Mouse (Mus musculus) cerebellum, adult (tissue): Measurements from ENCODE around the gene Rtn3.
"Not testable (repeated sequence)": the region's sequence is repeated elsewhere in the genome, so short reads cannot be mapped to it uniquely, and the experiment has no call there.

Source experiments
- ATAC-seq: cut with Nextera tagmentation; 2 replicates; pipeline ENCODE4 v1.9.2; 2017; ENCODE audit warnings: mild to moderate bottlenecking, moderate library complexity, mixed read lengths; ENCODE audit not compliant: insufficient number of reproducible peaks, low FRiP score, low TSS enrichment

Gene Rtn3

GRCm38 (mm10) chr19:7482599-7483511, at the start of gene Rtn3:
Rtn3 (minus strand) TSS chr19:7483281.
- peak; percentile 88 for ATAC-seq

GRCm38 (mm10) chr19:7531906-7532305, 48.8 kb upstream of the Rtn3 start:
- ATAC-seq = no peak

GRCm38 (mm10) chr19:7528639-7529428, 45.8 kb upstream of the Rtn3 start:
- no peak for ATAC-seq

GRCm38 (mm10) chr19:7524879-7525278, 41.8 kb upstream of the Rtn3 start:
- ATAC-seq = no peak

- ATAC-seq = no peak
Measured at GRCm38 (mm10) chr19:7523781-7524180, 40.7 kb upstream of the Rtn3 start.

GRCm38 (mm10) chr19:7523292-7523691, 40.2 kb upstream of the Rtn3 start:
- ATAC-seq = no peak

- no peak for ATAC-seq
Measured at GRCm38 (mm10) chr19:7522856-7523255, 39.8 kb upstream of the Rtn3 start.

- no peak for ATAC-seq
Measured at GRCm38 (mm10) chr19:7521619-7522018, 38.5 kb upstream of the Rtn3 start.

GRCm38 (mm10) chr19:7516437-7516836, 33.4 kb upstream of the Rtn3 start:
- ATAC-seq = no peak

- ATAC-seq = no peak
Measured at GRCm38 (mm10) chr19:7508026-7508425, 24.9 kb upstream of the Rtn3 start.

- ATAC-seq = no peak
Measured at GRCm38 (mm10) chr19:7506321-7506720, 23.2 kb upstream of the Rtn3 start.

- ATAC-seq = no peak
Measured at GRCm38 (mm10) chr19:7502432-7502831, 19.4 kb upstream of the Rtn3 start.

- ATAC-seq = no peak
Measured at GRCm38 (mm10) chr19:7500701-7501100, 17.6 kb upstream of the Rtn3 start.

GRCm38 (mm10) chr19:7498816-7499215, 15.7 kb upstream of the Rtn3 start:
- ATAC-seq = no peak

GRCm38 (mm10) chr19:7496070-7496469, 13.0 kb upstream of the Rtn3 start:
- ATAC-seq = not testable (repeated sequence)

- ATAC-seq = no peak
Measured at GRCm38 (mm10) chr19:7495221-7496038, 12.3 kb upstream of the Rtn3 start.

- peak; percentile 98 for ATAC-seq
Measured at GRCm38 (mm10) chr19:7494187-7495015, 11.3 kb upstream of the Rtn3 start.

- ATAC-seq = 0 out of 2 replicates have a peak, but pooled peaks have one; percentile 26
Measured at GRCm38 (mm10) chr19:7493352-7494186, 10.5 kb upstream of the Rtn3 start, which contains the start of gene Atl3. Atl3 (plus strand) TSS chr19:7494040.

- no peak for ATAC-seq
Measured at GRCm38 (mm10) chr19:7492682-7493081, 9.6 kb upstream of the Rtn3 start.
